Mouse (Mus musculus) liver, embryonic 16.5 days (tissue): Measurements from ENCODE around the gene Lrp6. TPM values are rescaled to one million over a fixed set of nuclear protein-coding genes. Genes with fewer than 3 reads are reported as not detected.

Experiments
- ATAC-seq: fragments of 200-750 bp; cut with Nextera tagmentation; 2 replicates; pipeline ENCODE4 v1.8.0; 2017; ENCODE audit warnings: low read depth, mild to moderate bottlenecking, moderate number of reproducible peaks, moderate library complexity
- H3K27ac ChIP-seq: fragments of 300-500 bp; sonication (generic); 2 replicates; pipeline ENCODE4 v1.5.1; 2014; ENCODE audit warnings: mild to moderate bottlenecking, low read length
- H3K27me3 ChIP-seq: fragments of 300-500 bp; sonication (generic); 2 replicates; pipeline ENCODE4 v1.6.1; 2014; ENCODE audit warnings: low read depth, low read length, mixed read lengths; ENCODE audit not compliant: control insufficient read depth, insufficient read depth
- H3K36me3 ChIP-seq: fragments of 300-500 bp; sonication (generic); 2 replicates; pipeline ENCODE4 v1.6.1; 2014; ENCODE audit warnings: mild to moderate bottlenecking; ENCODE audit not compliant: control insufficient read depth, insufficient read depth
- H3K4me1 ChIP-seq: fragments of 300-500 bp; sonication (generic); 2 replicates; pipeline ENCODE4 v1.6.1; 2014; ENCODE audit warnings: low read depth, low read length, mixed read lengths; ENCODE audit not compliant: control insufficient read depth
- H3K4me2 ChIP-seq: fragments of 300-500 bp; sonication (generic); 2 replicates; pipeline ENCODE4 v1.6.1; 2014; ENCODE audit warnings: low read depth, low read length, mixed read lengths
- H3K4me3 ChIP-seq: fragments of 300-500 bp; sonication (generic); 2 replicates; pipeline ENCODE4 v1.5.1; 2014; ENCODE audit warnings: low read depth, mild to moderate bottlenecking, low read length
- H3K9ac ChIP-seq: fragments of 300-500 bp; sonication (generic); 2 replicates; pipeline ENCODE4 v1.6.1; 2014; ENCODE audit warnings: low read depth, low read length
- H3K9me3 ChIP-seq: fragments of 300-500 bp; sonication (generic); replicated peaks from 2 replicates; pipeline ENCODE4 v1.6.1; 2016; ENCODE audit warnings: low read length; ENCODE audit not compliant: control insufficient read depth
- WGBS: fragments of 180-500 bp; shearing (Covaris S2); extraction: QIAGEN DNeasy Blood & Tissue Kit; methylation state at CpG from one replicate; pipeline ENCODE4 v1.1.7; 2014; ENCODE audit not compliant: insufficient replicate concordance; 5-methylcytosine and 5-hydroxymethylcytosine counted together
- polyA plus RNA-seq: library from polyadenylated mRNA; unstranded; fragments of >200 nt; fragmentation: Nextera tagmentation; extraction: Ambion mirVana; gene quantifications from 2 replicates; pipeline ENCODE4 v1.2.1, GENCODE M21; 2015

The Lrp6 gene
- polyA plus RNA-seq, 1 experiment from 2014 or later = 7.8 TPM

- ATAC-seq = no peak
- Histone ChIP-seq H3K9ac (no peak overlapping the region), H3K4me2 (no peak overlapping the region), H3K9me3 (no peaks in the 10 kb centered on the region), H3K4me3 (no peak overlapping the region), H3K4me1 (peaks cover 8% of the 10 kb centered on the region), H3K27me3 (no peaks in the 10 kb centered on the region), H3K27ac (peak overlapping the region; percentile 57), H3K36me3 (no peaks in the 10 kb centered on the region; the same call in none of the 2 replicates)
- 67% methylated on average over 5 of the region's 5 CpGs for WGBS
Observed at GRCm38 (mm10) chr6:134443925-134444324, 122.8 kb downstream of the Lrp6 start.

GRCm38 (mm10) chr6:134443198-134443904, 123.4 kb downstream of the Lrp6 start:
- Histone ChIP-seq H3K4me3 (no peak overlapping the region), H3K36me3 (no peaks in the 10 kb centered on the region; the same call in none of the 2 replicates), H3K9me3 (no peaks in the 10 kb centered on the region), H3K9ac (no peak overlapping the region), H3K27ac (peak overlapping the region; percentile 57), H3K4me1 (peaks cover 8% of the 10 kb centered on the region), H3K27me3 (no peaks in the 10 kb centered on the region), H3K4me2 (no peak overlapping the region)
- peak; percentile 68 for ATAC-seq
- 46% methylated on average over 9 of the region's 9 CpGs for WGBS

GRCm38 (mm10) chr6:134442219-134442618, 124.5 kb downstream of the Lrp6 start:
- Histone ChIP-seq H3K4me1 (peaks cover 8% of the 10 kb centered on the region), H3K9me3 (no peaks in the 10 kb centered on the region), H3K4me2 (no peak overlapping the region), H3K4me3 (no peak overlapping the region), H3K9ac (no peak overlapping the region), H3K36me3 (no peaks in the 10 kb centered on the region; the same call in none of the 2 replicates), H3K27ac (no peak overlapping the region), H3K27me3 (no peaks in the 10 kb centered on the region)
- no peak for ATAC-seq
- WGBS = 55% methylated on average over 5 of the region's 5 CpGs

GRCm38 (mm10) chr6:134441716-134442115, 125.0 kb downstream of the Lrp6 start:
- H3K9ac ChIP-seq = no peak overlapping the region
- H3K4me3 ChIP-seq = no peak overlapping the region
- no peaks in the 10 kb centered on the region; the same call in none of the 2 replicates for H3K36me3 ChIP-seq
- no peak overlapping the region for H3K4me2 ChIP-seq
- peaks cover 8% of the 10 kb centered on the region for H3K4me1 ChIP-seq
- 51% methylated on average over 3 of the region's 3 CpGs for whole genome bisulfite sequencing
- ATAC-seq = no peak
- no peaks in the 10 kb centered on the region for H3K27me3 ChIP-seq
- H3K9me3 ChIP-seq = no peaks in the 10 kb centered on the region
- H3K27ac ChIP-seq = no peak overlapping the region

- ATAC-seq = no peak
- no peak overlapping the region for H3K4me2 ChIP-seq
- H3K36me3 ChIP-seq = no peaks in the 10 kb centered on the region; the same call in none of the 2 replicates
- H3K27ac ChIP-seq = no peak overlapping the region
- no peaks in the 10 kb centered on the region for H3K27me3 ChIP-seq
- WGBS = 50% methylated on average over 10 of the region's 10 CpGs
- no peaks in the 10 kb centered on the region for H3K9me3 ChIP-seq
- H3K4me3 ChIP-seq = no peak overlapping the region
- H3K9ac ChIP-seq = no peak overlapping the region
- H3K4me1 ChIP-seq = peaks cover 8% of the 10 kb centered on the region
Observed at GRCm38 (mm10) chr6:134440023-134440422, 126.7 kb downstream of the Lrp6 start.

GRCm38 (mm10) chr6:134439401-134440021, 127.3 kb downstream of the Lrp6 start:
- Histone ChIP-seq H3K27me3 (no peaks in the 10 kb centered on the region), H3K36me3 (no peaks in the 10 kb centered on the region), H3K9ac (no peak overlapping the region), H3K9me3 (no peaks in the 10 kb centered on the region), H3K27ac (no peak overlapping the region), H3K4me2 (no peak overlapping the region), H3K4me1 (peaks cover 8% of the 10 kb centered on the region), H3K4me3 (no peak overlapping the region)
- 52% methylated on average over 23 of the region's 23 CpGs for WGBS
- ATAC-seq = no peak

- Histone ChIP-seq H3K4me1 (no peaks in the 10 kb centered on the region), H3K4me2 (no peak overlapping the region), H3K27ac (no peak overlapping the region), H3K36me3 (no peaks in the 10 kb centered on the region), H3K9ac (no peak overlapping the region), H3K9me3 (no peaks in the 10 kb centered on the region), H3K4me3 (no peak overlapping the region), H3K27me3 (no peaks in the 10 kb centered on the region)
- no peak for ATAC-seq
- WGBS = 45% methylated on average over 5 of the region's 5 CpGs
Observed at GRCm38 (mm10) chr6:134436955-134437354, 129.8 kb downstream of the Lrp6 start.

GRCm38 (mm10) chr6:134434866-134435390, 131.8 kb downstream of the Lrp6 start:
- Histone ChIP-seq H3K9ac (no peak overlapping the region), H3K27ac (no peak overlapping the region), H3K27me3 (no peaks in the 10 kb centered on the region), H3K4me1 (no peaks in the 10 kb centered on the region), H3K36me3 (no peaks in the 10 kb centered on the region), H3K9me3 (no peaks in the 10 kb centered on the region), H3K4me3 (no peak overlapping the region), H3K4me2 (no peak overlapping the region)
- ATAC-seq = no peak
- WGBS = 65% methylated on average over 9 of the region's 9 CpGs

GRCm38 (mm10) chr6:134434044-134434443, 132.7 kb downstream of the Lrp6 start:
- Histone ChIP-seq H3K4me1 (no peaks in the 10 kb centered on the region), H3K27me3 (no peaks in the 10 kb centered on the region), H3K9me3 (no peaks in the 10 kb centered on the region), H3K4me2 (no peak overlapping the region), H3K27ac (no peak overlapping the region), H3K36me3 (no peaks in the 10 kb centered on the region), H3K9ac (no peak overlapping the region), H3K4me3 (no peak overlapping the region)
- 72% methylated on average over 6 of the region's 6 CpGs for WGBS
- no peak for ATAC-seq
